10 mouse cellular contexts compared by ENCODE assay signal in the genomic region with DNA sequence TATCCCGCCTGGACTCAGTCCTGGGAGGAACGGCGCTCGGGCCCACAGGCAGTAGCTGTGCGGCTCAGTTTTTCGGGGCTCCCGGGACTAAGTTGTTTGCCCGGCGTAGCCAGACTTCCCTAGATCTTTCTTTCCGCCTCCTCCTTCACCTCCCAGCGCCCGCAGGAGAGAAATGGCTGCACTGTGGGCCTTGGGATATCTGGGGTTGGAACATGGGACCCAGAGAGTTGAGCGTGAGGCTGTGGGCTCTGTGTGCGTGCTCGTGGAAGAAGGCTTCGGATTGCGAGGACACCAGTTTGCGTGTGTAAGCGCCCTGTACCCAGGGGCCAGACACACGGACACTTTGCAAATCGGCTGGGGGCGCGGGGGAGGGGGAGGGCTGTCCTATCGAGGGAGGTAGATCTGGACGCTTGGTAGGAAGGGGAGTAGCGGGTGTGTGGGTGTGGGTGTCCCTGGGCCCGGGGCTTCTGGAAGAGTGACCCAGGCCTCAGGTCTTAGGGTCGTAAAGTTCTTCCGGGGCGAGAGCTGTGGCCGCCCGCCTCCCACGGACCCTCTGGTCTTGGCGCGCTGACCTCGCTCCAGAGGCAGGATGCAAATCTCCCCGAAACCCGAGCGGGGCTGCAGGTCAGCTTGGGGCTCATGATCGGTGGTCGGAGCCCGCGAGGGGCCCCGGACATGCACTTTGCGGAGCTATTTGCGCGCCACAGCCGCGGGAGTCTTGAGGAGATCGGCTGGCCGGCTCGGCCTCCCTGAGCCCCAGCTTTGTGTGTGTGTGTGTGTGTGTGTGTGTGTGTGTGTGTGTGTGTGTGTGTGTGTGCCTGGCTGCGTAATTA. TPM values are rescaled to one million over a fixed set of nuclear protein-coding genes. Genes with fewer than 3 reads are reported as not detected.
A peak's percentile ranks its signal among the peaks of the same experiment; 100 is the strongest.
DNase-seq lines count a peak whose midpoint lies in the region; ATAC-seq and TF ChIP-seq lines count a peak whose summit lies in the region.
"Had no signal": no experiment of that assay in that cellular context is flagged by ENCODE, and none has a peak within 500 bp of the region (broad histone marks: within the 10 kb centered on the region; RNA-seq: fewer than 3 reads in every experiment).

No protein-coding gene starts in this region.

- no peak for TF ChIP-seq EP300 in heart, postnatal 0 days (IDR thresholded peaks at IDR 0.05; ENCODE audit: low read depth)

- ATAC-seq in heart, postnatal 0 days (ENCODE audit: insufficient read depth, low read depth): no peak
- ATAC-seq in hindbrain, embryonic 15.5 days (ENCODE audit: low FRiP score, low read depth): no peak
- no peak for ATAC-seq in midbrain, embryonic 15.5 days (replicated peaks)
- ATAC-seq in monocyte, adult 5-6 weeks (replicated peaks; ENCODE audit: insufficient number of reproducible peaks, low FRiP score, low TSS enrichment, poor library complexity, severe bottlenecking): no peak
- ATAC-seq in erythroblast, adult 5-6 weeks (replicated peaks; ENCODE audit: low FRiP score, poor library complexity, severe bottlenecking): no peak

- peak overlapping the region; percentile 30 for H3K4me2 ChIP-seq in heart, postnatal 0 days (ENCODE audit: low read depth, low read length)
- peak overlapping the region; percentile 38 for H3K4me2 ChIP-seq in hindbrain, embryonic 15.5 days
- H3K4me2 ChIP-seq in midbrain, embryonic 15.5 days: peak overlapping the region; percentile 70

- 1% methylated on average over 53 of the region's 53 CpGs for WGBS in heart, postnatal 0 days
- under 1% methylated on average over 50 of the region's 53 CpGs for WGBS in hindbrain, embryonic 15.5 days
- under 1% methylated on average over 52 of the region's 53 CpGs for WGBS in midbrain, embryonic 15.5 days

- peak overlapping the region; percentile 20 for H3K4me3 ChIP-seq in heart, postnatal 0 days (ENCODE audit: low read depth, low read length)
- H3K4me3 ChIP-seq in hindbrain, embryonic 15.5 days: peak overlapping the region; percentile 39
- H3K4me3 ChIP-seq in midbrain, embryonic 15.5 days: peak overlapping the region; percentile 56

- no peak for TF ChIP-seq CTCF in heart, postnatal 0 days (IDR thresholded peaks at IDR 0.05; ENCODE audit: low read depth)

- DNase-seq in heart, postnatal 0 days (ENCODE audit: low spot score): no peak
- no peak for DNase-seq in heart, adult 8-10 months (ENCODE audit: low spot score)
- DNase-seq in embryo, embryonic 10 days (ENCODE audit: low spot score): peak; percentile 34
- DNase-seq in heart, adult 9 months (ENCODE audit: low spot score in 2 of 2): no peak

- peaks cover 100% of the 10 kb centered on the region for H3K27me3 ChIP-seq in heart, postnatal 0 days (ENCODE audit: control insufficient read depth, insufficient read depth, low read length)
- H3K27me3 ChIP-seq in hindbrain, embryonic 15.5 days: peaks cover 88% of the 10 kb centered on the region
- H3K27me3 ChIP-seq in midbrain, embryonic 15.5 days (replicated peaks): peaks cover 63% of the 10 kb centered on the region

- 0 out of 2 replicates have a peak, but pooled peaks cover 1% of the 10 kb centered on the region for H3K4me1 ChIP-seq in heart, postnatal 0 days (ENCODE audit: control insufficient read depth, insufficient read depth)
- H3K4me1 ChIP-seq in hindbrain, embryonic 15.5 days (replicated peaks): peaks cover 18% of the 10 kb centered on the region
- peaks cover 36% of the 10 kb centered on the region for H3K4me1 ChIP-seq in midbrain, embryonic 15.5 days

- H3K27ac ChIP-seq in heart, postnatal 0 days (ENCODE audit: low read depth): no peak overlapping the region
- 0 out of 2 replicates have a peak overlapping the region, but pooled peaks have one; percentile 10 for H3K27ac ChIP-seq in hindbrain, embryonic 15.5 days (replicated peaks)
- peak overlapping the region; percentile 83 for H3K27ac ChIP-seq in midbrain, embryonic 15.5 days
- H3K27ac ChIP-seq: macrophage had no signal

- no peaks in the 10 kb centered on the region for H3K36me3 ChIP-seq in heart, postnatal 0 days (replicated peaks; ENCODE audit: control insufficient read depth, insufficient read depth, low read length)
- no peaks in the 10 kb centered on the region for H3K36me3 ChIP-seq in hindbrain, embryonic 15.5 days
- no peaks in the 10 kb centered on the region for H3K36me3 ChIP-seq in midbrain, embryonic 15.5 days (replicated peaks)

- no peaks in the 10 kb centered on the region for H3K9me3 ChIP-seq in heart, postnatal 0 days (replicated peaks; ENCODE audit: control insufficient read depth, low read length)
- H3K9me3 ChIP-seq in hindbrain, embryonic 15.5 days: no peaks in the 10 kb centered on the region
- no peaks in the 10 kb centered on the region for H3K9me3 ChIP-seq in midbrain, embryonic 15.5 days

- H3K9ac ChIP-seq in heart, postnatal 0 days (replicated peaks; ENCODE audit: low read depth, low read length): no peak overlapping the region
- no peak overlapping the region; the same call in 1 of the 2 replicates for H3K9ac ChIP-seq in hindbrain, embryonic 15.5 days
- H3K9ac ChIP-seq in midbrain, embryonic 15.5 days: peak overlapping the region; percentile 47

RNA-seq across cellular contexts. Expression of a gene that starts 17.6 kb away (rescaled TPM):
- not detected in 2 replicates for total RNA-seq in heart, postnatal 0 days (2014; rRNA removed; ENCODE audit: low replicate concordance)
- 0.04 TPM in 1 of 2 replicates, not detected in the other for polyA plus RNA-seq in heart, postnatal 0 days (2015; fragmentation: Nextera tagmentation; extraction: Ambion mirVana)
- total RNA-seq in heart, adult 8-10 months (2022): under 1 TPM in 1 of 4 experiments, not detected in 3; 0.24 TPM
- polyA plus RNA-seq in hindbrain, embryonic 15.5 days (2015; fragmentation: Nextera tagmentation; extraction: Ambion mirVana): 12.3 and 63.3 TPM in 2 replicates
- 47.3 and 58.4 TPM in 2 replicates for polyA plus RNA-seq in midbrain, embryonic 15.5 days (2015; fragmentation: Nextera tagmentation; extraction: Ambion mirVana)
- not detected in 3 replicates for total RNA-seq in monocyte, adult 5-6 weeks (2017)
- not detected in 2 replicates for total RNA-seq in erythroblast, adult 5-6 weeks (2015; ENCODE audit: low replicate concordance)
- not detected in 2 replicates for total RNA-seq in erythroblast, adult 5-6 weeks (2017; ENCODE audit: low replicate concordance)
- total RNA-seq: common myeloid progenitor, adult 5-6 weeks had no signal
